Mouse (Mus musculus) ES-Bruce4 (cell line): ENCODE data around the gene Stox2. TPM values are rescaled to one million over a fixed set of nuclear protein-coding genes. Genes with fewer than 3 reads are reported as not detected.

ENCODE experiments used
- H3K27ac ChIP-seq: 2 replicates; pipeline ENCODE4 v1.5.1; 2012; ENCODE audit warnings: low read length, inconsistent platforms; ENCODE audit not compliant: insufficient read depth
- H3K27me3 ChIP-seq: 2 replicates; pipeline ENCODE4 v1.6.1; 2012; ENCODE audit warnings: mild to moderate bottlenecking, low read length, inconsistent platforms; ENCODE audit not compliant: control insufficient read depth, poor library complexity, insufficient read depth, severe bottlenecking
- H3K36me3 ChIP-seq: 2 replicates; pipeline ENCODE4 v1.6.1; 2012; ENCODE audit warnings: inconsistent platforms, mild to moderate bottlenecking, low read length, moderate library complexity; ENCODE audit not compliant: control insufficient read depth, poor library complexity, insufficient read depth, severe bottlenecking
- H3K4me1 ChIP-seq: one replicate; pipeline ENCODE4 v1.8.1; 2011; ENCODE audit warnings: low read length; ENCODE audit not compliant: control insufficient read depth, insufficient read depth
- H3K4me3 ChIP-seq: 2 replicates; pipeline ENCODE4 v1.5.1; 2011; ENCODE audit warnings: low read depth, mild to moderate bottlenecking, low read length
- H3K9ac ChIP-seq: 2 replicates; pipeline ENCODE4 v1.6.1; 2012; ENCODE audit warnings: low read depth, mild to moderate bottlenecking, inconsistent platforms; ENCODE audit not compliant: poor library complexity, severe bottlenecking
- H3K9me3 ChIP-seq: replicated peaks from 2 replicates; pipeline ENCODE4 v1.6.1; 2012; ENCODE audit warnings: mild to moderate bottlenecking, low read length, inconsistent platforms; ENCODE audit not compliant: control insufficient read depth, poor library complexity, insufficient read depth, severe bottlenecking
- CTCF ChIP-seq: IDR thresholded peaks from one replicate; pipeline ENCODE4 v1.8.1; 2011; ENCODE audit warnings: low read depth, low read length
- EP300 ChIP-seq: IDR thresholded peaks from 2 replicates; pipeline ENCODE4 v1.6.1; 2011; ENCODE audit warnings: low read depth, low read length; ENCODE audit not compliant: insufficient read depth
- POLR2A ChIP-seq: IDR thresholded peaks from one replicate; pipeline ENCODE4 v1.8.1; 2011; ENCODE audit warnings: low read length; ENCODE audit not compliant: insufficient read depth
- polyA plus RNA-seq: library from polyadenylated mRNA; stranded (reverse); fragments of >200 nt; gene quantifications from 2 replicates; pipeline ENCODE4 v1.2.4, GENCODE M21; 2011; ENCODE audit warnings: low read depth; ENCODE audit not compliant: missing spikeins, insufficient read depth, insufficient read length

The Stox2 gene
- polyA plus RNA-seq, 1 experiment: 5.1 TPM

DNA sequence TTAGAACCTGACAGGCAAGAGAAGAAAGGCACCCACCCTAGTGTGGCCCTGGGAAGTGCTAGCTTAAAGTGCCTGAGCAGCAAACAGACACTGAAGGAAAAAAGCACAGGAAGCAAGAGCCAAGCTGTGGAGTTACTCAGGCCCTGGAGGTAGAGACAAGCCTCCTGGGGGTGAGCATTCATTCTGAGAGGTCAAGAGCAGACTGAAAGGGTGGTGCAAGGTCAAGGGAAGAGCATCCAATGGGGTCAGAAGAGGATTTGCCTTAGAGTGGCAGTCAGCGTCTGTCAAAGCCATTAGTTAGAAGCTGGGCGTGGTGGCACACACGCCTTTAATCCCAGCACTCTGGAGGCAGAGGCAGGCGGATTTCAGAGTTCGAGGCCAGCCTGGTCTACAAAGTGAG lies 224.3 kb downstream of the Stox2 start:
- H3K9ac ChIP-seq: no peak overlapping the region
- TF ChIP-seq POLR2A (no peak), CTCF (no peak), EP300 (peak; percentile 73; the same call in 1 of the 2 replicates)
- no peak overlapping the region for H3K4me3 ChIP-seq
- H3K27me3 ChIP-seq: no peaks in the 10 kb centered on the region
- H3K9me3 ChIP-seq: no peaks in the 10 kb centered on the region
- H3K36me3 ChIP-seq: no peaks in the 10 kb centered on the region
- peak overlapping the region; percentile 15; the same call in 1 of the 2 replicates for H3K27ac ChIP-seq
- H3K4me1 ChIP-seq: peaks cover 3% of the 10 kb centered on the region

DNA sequence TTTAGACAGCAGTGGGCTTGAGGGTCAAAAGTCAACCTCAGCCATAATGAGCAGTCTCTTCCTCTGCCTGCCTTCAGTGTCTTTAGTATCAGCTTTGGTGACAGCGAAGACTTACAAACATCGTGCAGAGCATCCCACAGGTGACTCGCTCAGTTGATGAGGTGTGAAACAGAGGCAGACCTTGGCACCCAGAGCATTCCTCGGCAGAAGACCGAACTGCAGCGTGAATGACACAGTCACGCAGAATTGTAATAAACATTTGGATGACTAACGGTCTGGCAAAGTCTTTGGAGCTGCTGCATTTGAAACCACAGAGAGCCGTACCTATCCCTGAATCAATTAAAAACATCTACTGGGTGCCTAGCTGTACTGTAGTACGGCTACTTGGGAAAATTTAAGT lies 225.0 kb downstream of the Stox2 start:
- Histone ChIP-seq H3K27ac (no peak overlapping the region), H3K9me3 (no peaks in the 10 kb centered on the region), H3K9ac (no peak overlapping the region), H3K4me3 (no peak overlapping the region), H3K36me3 (no peaks in the 10 kb centered on the region), H3K27me3 (no peaks in the 10 kb centered on the region), H3K4me1 (peaks cover 3% of the 10 kb centered on the region)
- TF ChIP-seq CTCF (no peak), POLR2A (no peak), EP300 (no peak)

DNA sequence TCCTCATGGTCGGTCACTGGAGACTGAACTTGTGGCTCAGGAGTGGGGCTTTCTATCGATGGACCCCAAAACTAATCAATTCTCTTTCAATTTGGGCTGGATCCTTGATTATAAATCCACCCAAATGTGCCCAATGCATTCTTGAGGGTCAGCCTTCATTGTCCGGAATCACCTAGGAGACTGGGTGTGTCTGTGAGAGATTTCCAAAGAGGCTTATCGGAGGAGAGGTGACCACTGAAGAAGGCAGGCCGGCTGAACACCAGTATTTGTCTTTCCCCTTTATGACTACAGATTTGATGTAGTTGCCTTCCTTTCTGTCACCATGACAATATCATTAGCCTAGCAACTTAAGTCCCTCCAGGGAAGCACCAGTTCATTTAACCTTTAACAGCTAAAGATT lies 225.8 kb downstream of the Stox2 start:
- Histone ChIP-seq H3K4me1 (peaks cover 3% of the 10 kb centered on the region), H3K36me3 (no peaks in the 10 kb centered on the region), H3K9ac (no peak overlapping the region), H3K9me3 (no peaks in the 10 kb centered on the region), H3K27ac (no peak overlapping the region), H3K4me3 (no peak overlapping the region), H3K27me3 (no peaks in the 10 kb centered on the region)
- TF ChIP-seq POLR2A (no peak), CTCF (no peak), EP300 (no peak)

DNA sequence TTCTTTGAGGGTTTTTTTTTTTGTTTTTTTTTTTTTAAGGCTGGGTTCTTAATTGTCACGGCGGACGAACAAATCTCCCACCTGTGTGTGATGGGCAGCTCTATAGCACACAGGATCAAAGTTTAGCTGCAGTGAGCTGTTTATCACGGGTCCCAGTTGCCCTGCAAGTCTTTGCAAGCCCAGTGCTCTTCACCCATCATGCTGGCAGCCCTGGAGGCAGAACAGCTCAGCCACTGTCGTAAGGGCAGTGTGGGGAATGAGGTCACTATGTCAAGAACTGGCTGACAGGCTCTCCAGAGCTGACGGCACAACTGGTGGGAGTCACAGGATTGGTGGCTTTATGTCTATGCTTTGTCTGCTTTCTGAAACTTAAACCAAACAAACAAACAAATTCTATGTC lies 227.6 kb downstream of the Stox2 start:
- Histone ChIP-seq H3K4me3 (no peak overlapping the region), H3K27ac (no peak overlapping the region), H3K4me1 (peaks cover 3% of the 10 kb centered on the region), H3K9me3 (no peaks in the 10 kb centered on the region), H3K27me3 (no peaks in the 10 kb centered on the region), H3K36me3 (no peaks in the 10 kb centered on the region), H3K9ac (no peak overlapping the region)
- TF ChIP-seq POLR2A (no peak), CTCF (no peak), EP300 (no peak)

DNA sequence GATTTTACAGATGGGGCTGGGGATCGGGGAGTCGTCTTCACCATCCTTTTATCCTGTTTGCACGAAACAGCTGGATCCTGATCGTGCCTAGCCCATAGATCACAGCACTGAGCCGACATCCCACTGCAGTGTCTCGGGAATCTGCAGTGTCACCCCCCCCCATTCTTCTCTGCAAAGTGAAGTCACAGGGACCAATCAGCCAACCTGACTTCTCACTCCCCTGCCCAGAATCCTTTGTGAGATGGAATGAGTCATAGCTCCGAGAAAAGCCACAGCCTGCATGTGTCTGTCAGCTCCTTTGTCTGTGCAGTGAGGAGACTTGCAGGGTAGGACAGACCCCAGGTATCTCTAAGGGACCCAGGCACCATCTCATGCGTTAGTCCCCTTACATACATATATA lies 228.1 kb downstream of the Stox2 start:
- H3K4me3 ChIP-seq: no peak overlapping the region
- no peaks in the 10 kb centered on the region for H3K36me3 ChIP-seq
- TF ChIP-seq POLR2A (no peak), CTCF (no peak), EP300 (no peak)
- H3K4me1 ChIP-seq: peaks cover 3% of the 10 kb centered on the region
- no peaks in the 10 kb centered on the region for H3K27me3 ChIP-seq
- no peaks in the 10 kb centered on the region for H3K9me3 ChIP-seq
- no peak overlapping the region for H3K27ac ChIP-seq
- no peak overlapping the region for H3K9ac ChIP-seq

DNA sequence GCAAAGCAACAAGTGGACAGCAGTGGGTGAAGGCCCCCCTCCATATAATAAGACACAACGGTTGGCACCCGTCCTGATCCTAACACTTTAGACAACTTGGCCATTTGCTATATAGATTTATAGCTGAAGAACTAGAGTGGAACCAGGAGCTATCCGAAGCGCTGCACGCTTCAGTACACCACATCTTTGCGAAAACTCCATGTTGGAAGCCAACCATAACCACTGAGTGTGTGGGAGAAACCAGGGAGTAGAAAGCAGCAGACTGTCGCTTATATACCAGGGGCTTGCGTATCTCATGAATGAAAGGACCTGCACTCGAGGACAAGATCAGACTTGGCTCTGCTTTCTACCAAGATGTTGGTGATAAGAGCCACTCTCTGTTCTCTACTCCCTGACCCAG lies 234.0 kb downstream of the Stox2 start:
- no peaks in the 10 kb centered on the region; the same call in 1 of the 2 replicates for H3K27me3 ChIP-seq
- no peaks in the 10 kb centered on the region for H3K36me3 ChIP-seq
- no peak overlapping the region for H3K4me3 ChIP-seq
- H3K9ac ChIP-seq: no peak overlapping the region
- TF ChIP-seq CTCF: no peak
- no peak for TF ChIP-seq EP300
- no peak for TF ChIP-seq POLR2A
- no peak overlapping the region for H3K27ac ChIP-seq
- H3K4me1 ChIP-seq: no peaks in the 10 kb centered on the region
- H3K9me3 ChIP-seq: no peaks in the 10 kb centered on the region
